ENCODE assay signal across 29 mouse cellular contexts in the genomic region with DNA sequence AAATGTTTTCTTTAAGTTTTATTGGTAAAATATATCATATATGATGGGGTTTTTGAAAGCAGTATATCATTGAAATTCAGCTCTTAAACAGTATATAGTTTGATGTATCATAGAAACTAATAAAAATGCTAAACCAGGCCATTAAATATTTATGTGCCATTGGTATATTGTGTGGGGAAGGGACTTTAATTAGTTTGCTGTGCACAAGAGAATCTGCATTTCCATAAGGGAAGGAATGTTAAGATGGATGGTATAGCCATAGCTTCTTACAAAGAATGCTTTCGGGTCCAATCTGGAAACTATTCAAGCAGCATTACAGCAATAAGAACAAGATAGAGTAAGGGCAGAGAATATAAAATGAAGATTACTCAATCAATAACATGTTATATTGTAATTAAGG.
A peak's percentile ranks its signal among the peaks of the same experiment; 100 is the strongest.
DNase-seq lines count a peak whose midpoint lies in the region; ATAC-seq and TF ChIP-seq lines count a peak whose summit lies in the region.
"Had no signal": no experiment of that assay in that cellular context is flagged by ENCODE, and none has a peak within 500 bp of the region (broad histone marks: within the 10 kb centered on the region; RNA-seq: fewer than 3 reads in every experiment).

No protein-coding gene starts in this region.

- H3K36me3 ChIP-seq in hindbrain, embryonic 14.5 days (replicated peaks; ENCODE audit: control insufficient read depth, insufficient read depth): no peaks in the 10 kb centered on the region
- H3K36me3 ChIP-seq in hindbrain, embryonic 11.5 days (ENCODE audit: control insufficient read depth, insufficient read depth, low read length): no peaks in the 10 kb centered on the region
- H3K36me3 ChIP-seq in midbrain, embryonic 11.5 days (ENCODE audit: control insufficient read depth, insufficient read depth, low read length): no peaks in the 10 kb centered on the region
- no peaks in the 10 kb centered on the region for H3K36me3 ChIP-seq in midbrain, postnatal 0 days (ENCODE audit: insufficient read depth, low read length)
- H3K36me3 ChIP-seq in neural tube, embryonic 12.5 days: no peaks in the 10 kb centered on the region
- no peaks in the 10 kb centered on the region for H3K36me3 ChIP-seq in neural tube, embryonic 15.5 days
- H3K36me3 ChIP-seq: embryonic facial prominence, embryonic 10.5 days; embryonic facial prominence, embryonic 13.5 days; forebrain, embryonic 12.5 days; forebrain, embryonic 15.5 days; G1E; heart, embryonic 10.5 days had no signal

- no peak overlapping the region for H3K4me3 ChIP-seq in hindbrain, embryonic 14.5 days (replicated peaks; ENCODE audit: low read length)
- H3K4me3 ChIP-seq in hindbrain, embryonic 11.5 days (ENCODE audit: low read depth, low read length): no peak overlapping the region
- no peak overlapping the region for H3K4me3 ChIP-seq in midbrain, embryonic 11.5 days (ENCODE audit: low read depth, low read length)
- no peak overlapping the region for H3K4me3 ChIP-seq in midbrain, postnatal 0 days (ENCODE audit: low read depth, low read length)
- H3K4me3 ChIP-seq in neural tube, embryonic 12.5 days: no peak overlapping the region
- no peak overlapping the region for H3K4me3 ChIP-seq in neural tube, embryonic 15.5 days (replicated peaks)
- H3K4me3 ChIP-seq: embryonic facial prominence, embryonic 10.5 days; embryonic facial prominence, embryonic 13.5 days; erythroblast, embryonic 14.5 days; forebrain, embryonic 12.5 days; forebrain, embryonic 15.5 days; heart, adult 2 months; heart, embryonic 10.5 days had no signal

- WGBS in hindbrain, embryonic 14.5 days: 54% methylated on average over 1 of the region's 1 CpGs
- WGBS in hindbrain, embryonic 11.5 days: 79% methylated on average over 1 of the region's 1 CpGs
- WGBS in midbrain, embryonic 11.5 days: 84% methylated on average over 1 of the region's 1 CpGs
- 56% methylated on average over 1 of the region's 1 CpGs for WGBS in midbrain, postnatal 0 days
- 72% methylated on average over 1 of the region's 1 CpGs for WGBS in neural tube, embryonic 12.5 days
- 50% methylated on average over 1 of the region's 1 CpGs for WGBS in neural tube, embryonic 15.5 days

- no peak for TF ChIP-seq CTCF in midbrain, postnatal 0 days (IDR thresholded peaks at IDR 0.05)

- 0 out of 2 replicates have a peak, but pooled peaks have one; percentile 37 for ATAC-seq in hindbrain, embryonic 14.5 days (ENCODE audit: low FRiP score)
- ATAC-seq in hindbrain, embryonic 11.5 days (ENCODE audit: low FRiP score): no peak; the same call in 1 of the 2 replicates
- 0 out of 2 replicates have a peak, but pooled peaks have one; percentile 38 for ATAC-seq in midbrain, embryonic 11.5 days (ENCODE audit: low FRiP score)
- ATAC-seq in midbrain, postnatal 0 days (ENCODE audit: low FRiP score): no peak
- ATAC-seq in neural tube, embryonic 12.5 days (ENCODE audit: low FRiP score, low read depth): 0 out of 2 replicates have a peak, but pooled peaks have one; percentile 21
- ATAC-seq in neural tube, embryonic 15.5 days (ENCODE audit: low FRiP score): peak; percentile 47; the same call in 1 of the 2 replicates
- ATAC-seq in frontal cortex, adult (ENCODE audit: low TSS enrichment): no peak
- ATAC-seq: forebrain, embryonic 15.5 days; inflammation-experienced regulatory T-cells, adult 6 months; intestine, embryonic 16.5 days; Patski had no signal

- 0 out of 2 replicates have a peak, but pooled peaks cover 3% of the 10 kb centered on the region for H3K9me3 ChIP-seq in hindbrain, embryonic 14.5 days (ENCODE audit: control insufficient read depth, low read length)
- H3K9me3 ChIP-seq in hindbrain, embryonic 11.5 days (ENCODE audit: control insufficient read depth, low read length): no peaks in the 10 kb centered on the region
- H3K9me3 ChIP-seq in midbrain, embryonic 11.5 days (ENCODE audit: control insufficient read depth, low read length): no peaks in the 10 kb centered on the region
- H3K9me3 ChIP-seq in midbrain, postnatal 0 days (ENCODE audit: low read length): no peaks in the 10 kb centered on the region
- H3K9me3 ChIP-seq in neural tube, embryonic 12.5 days: no peaks in the 10 kb centered on the region
- no peaks in the 10 kb centered on the region for H3K9me3 ChIP-seq in neural tube, embryonic 15.5 days (replicated peaks)
- H3K9me3 ChIP-seq: embryonic facial prominence, embryonic 10.5 days; embryonic facial prominence, embryonic 13.5 days; forebrain, embryonic 12.5 days; forebrain, embryonic 15.5 days; G1E; heart, embryonic 10.5 days had no signal

- H3K9ac ChIP-seq in hindbrain, embryonic 14.5 days: no peak overlapping the region
- H3K9ac ChIP-seq in hindbrain, embryonic 11.5 days (ENCODE audit: low read depth, low read length): no peak overlapping the region
- no peak overlapping the region for H3K9ac ChIP-seq in midbrain, embryonic 11.5 days (ENCODE audit: low read length)
- no peak overlapping the region for H3K9ac ChIP-seq in midbrain, postnatal 0 days (replicated peaks; ENCODE audit: low read length, poor library complexity, severe bottlenecking)
- no peak overlapping the region for H3K9ac ChIP-seq in neural tube, embryonic 12.5 days
- H3K9ac ChIP-seq in neural tube, embryonic 15.5 days (replicated peaks): no peak overlapping the region
- H3K9ac ChIP-seq: embryonic facial prominence, embryonic 13.5 days; forebrain, embryonic 12.5 days; forebrain, embryonic 15.5 days had no signal

- DNase-seq in hindbrain, embryonic 14.5 days (ENCODE audit: low spot score): no peak
- DNase-seq in hindbrain, embryonic 11.5 days (ENCODE audit: low spot score): no peak
- DNase-seq in midbrain, embryonic 11.5 days (ENCODE audit: low spot score, missing footprints): no peak
- DNase-seq in midbrain, postnatal 0 days (ENCODE audit: low spot score): no peak
- no peak for DNase-seq in neural tube, embryonic 10.5 days (ENCODE audit: extremely low spot score, low spot score)
- DNase-seq: adrenal gland, postnatal 10 days; B cell, adult 2 months; cerebellum, adult 11-12 months; cerebellum, adult 8-10 months; cerebellum, postnatal 10 days; cerebellum, postnatal 36 days; embryo, embryonic 11 days; gastrocnemius, postnatal 10 days; gastrocnemius, postnatal 36 days; heart, adult 2 months had no signal

- H3K27ac ChIP-seq in hindbrain, embryonic 14.5 days: peak overlapping the region; percentile 2; the same call in 1 of the 2 replicates
- H3K27ac ChIP-seq in hindbrain, embryonic 11.5 days (ENCODE audit: low read depth, low read length): no peak overlapping the region
- H3K27ac ChIP-seq in midbrain, embryonic 11.5 days (ENCODE audit: low read depth, low read length): no peak overlapping the region
- H3K27ac ChIP-seq in midbrain, postnatal 0 days (ENCODE audit: low read depth, low read length): no peak overlapping the region
- no peak overlapping the region for H3K27ac ChIP-seq in neural tube, embryonic 12.5 days
- H3K27ac ChIP-seq in neural tube, embryonic 15.5 days (replicated peaks): 0 out of 2 replicates have a peak overlapping the region, but pooled peaks have one; percentile 54
- H3K27ac ChIP-seq: embryonic facial prominence, embryonic 10.5 days; embryonic facial prominence, embryonic 13.5 days; forebrain, embryonic 12.5 days; forebrain, embryonic 15.5 days; heart, adult 2 months; heart, embryonic 10.5 days had no signal

- H3K4me2 ChIP-seq in hindbrain, embryonic 14.5 days (replicated peaks): no peak overlapping the region
- H3K4me2 ChIP-seq in hindbrain, embryonic 11.5 days (replicated peaks; ENCODE audit: low read depth, low read length): no peak overlapping the region
- H3K4me2 ChIP-seq in midbrain, embryonic 11.5 days: no peak overlapping the region
- no peak overlapping the region for H3K4me2 ChIP-seq in midbrain, postnatal 0 days (ENCODE audit: low read depth, low read length, poor library complexity, severe bottlenecking)
- no peak overlapping the region for H3K4me2 ChIP-seq in neural tube, embryonic 12.5 days (replicated peaks)
- no peak overlapping the region for H3K4me2 ChIP-seq in neural tube, embryonic 15.5 days
- H3K4me2 ChIP-seq: embryonic facial prominence, embryonic 13.5 days; forebrain, embryonic 12.5 days; forebrain, embryonic 15.5 days had no signal

- no peaks in the 10 kb centered on the region for H3K4me1 ChIP-seq in hindbrain, embryonic 14.5 days (replicated peaks; ENCODE audit: control insufficient read depth, insufficient read depth, low read length)
- no peaks in the 10 kb centered on the region for H3K4me1 ChIP-seq in hindbrain, embryonic 11.5 days (replicated peaks; ENCODE audit: control insufficient read depth, insufficient read depth, low read length)
- H3K4me1 ChIP-seq in midbrain, embryonic 11.5 days (ENCODE audit: control insufficient read depth, insufficient read depth, low read length): no peaks in the 10 kb centered on the region
- no peaks in the 10 kb centered on the region for H3K4me1 ChIP-seq in midbrain, postnatal 0 days (ENCODE audit: insufficient read depth, low read length)
- no peaks in the 10 kb centered on the region for H3K4me1 ChIP-seq in neural tube, embryonic 12.5 days
- no peaks in the 10 kb centered on the region for H3K4me1 ChIP-seq in neural tube, embryonic 15.5 days
- H3K4me1 ChIP-seq: embryonic facial prominence, embryonic 10.5 days; embryonic facial prominence, embryonic 13.5 days; forebrain, embryonic 12.5 days; forebrain, embryonic 15.5 days; heart, embryonic 10.5 days had no signal

- H3K27me3 ChIP-seq in hindbrain, embryonic 14.5 days (ENCODE audit: control insufficient read depth, insufficient read depth, low read length): no peaks in the 10 kb centered on the region
- no peaks in the 10 kb centered on the region for H3K27me3 ChIP-seq in hindbrain, embryonic 11.5 days (ENCODE audit: control insufficient read depth, insufficient read depth, low read length)
- H3K27me3 ChIP-seq in midbrain, embryonic 11.5 days (ENCODE audit: control insufficient read depth, insufficient read depth, low read length): no peaks in the 10 kb centered on the region
- no peaks in the 10 kb centered on the region for H3K27me3 ChIP-seq in midbrain, postnatal 0 days (ENCODE audit: insufficient read depth, low read length)
- H3K27me3 ChIP-seq in neural tube, embryonic 12.5 days (replicated peaks): no peaks in the 10 kb centered on the region
- H3K27me3 ChIP-seq in neural tube, embryonic 15.5 days (replicated peaks): no peaks in the 10 kb centered on the region
- H3K27me3 ChIP-seq: CH12.LX; embryonic facial prominence, embryonic 13.5 days; forebrain, embryonic 12.5 days; forebrain, embryonic 15.5 days; Patski had no signal

Comparison
In these comparisons a context has a peak if more than half of its experiments do, and no peak if none do; other contexts are left out.
1. ATAC-seq: peak in hindbrain, embryonic 14.5 days (single experiment), midbrain, embryonic 11.5 days (single experiment), neural tube, embryonic 12.5 days (single experiment) and neural tube, embryonic 15.5 days (single experiment); none in hindbrain, embryonic 11.5 days (single experiment), midbrain, postnatal 0 days (single experiment) and frontal cortex, adult (single experiment).
2. H3K27ac ChIP-seq: peak in hindbrain, embryonic 14.5 days (single experiment) and neural tube, embryonic 15.5 days (single experiment); none in hindbrain, embryonic 11.5 days (single experiment), midbrain, embryonic 11.5 days (single experiment), midbrain, postnatal 0 days (single experiment) and neural tube, embryonic 12.5 days (single experiment).